Mouse (Mus musculus) C2C12 (cell line): ENCODE data around the gene BC048403.

Source experiments
- CEBPB ChIP-seq: IDR thresholded peaks from one replicate; pipeline ENCODE4 v1.6.1; 2011; ENCODE audit warnings: low read depth, mild to moderate bottlenecking, control low read depth, moderate library complexity
- CTCF ChIP-seq: IDR thresholded peaks from one replicate; pipeline ENCODE4 v1.5.1; 2011; ENCODE audit not compliant: control insufficient read depth, insufficient read depth, insufficient read length
- FOSL1 ChIP-seq: IDR thresholded peaks from one replicate; pipeline ENCODE4 v1.8.0; 2011; ENCODE audit warnings: mild to moderate bottlenecking, low read length; ENCODE audit not compliant: poor library complexity, insufficient read depth, severe bottlenecking
- MAX ChIP-seq: IDR thresholded peaks from one replicate; pipeline ENCODE4 v1.6.1; 2011; ENCODE audit warnings: mild to moderate bottlenecking, control low read depth

- TF ChIP-seq CEBPB (no peak), MAX (no peak), CTCF (no peak), FOSL1 (no peak)
Measured at GRCm38 (mm10) chr10:121788536-121788935, 48.8 kb downstream of the BC048403 start.
